Mouse (Mus musculus) lung, adult 2 months (tissue): ENCODE results near the gene Gadl1.

Experiments used
- CTCF ChIP-seq: fragments of 200-500 bp; IDR thresholded peaks from 2 replicates; pipeline ENCODE4 v1.5.1; 2011; ENCODE audit warnings: mild to moderate bottlenecking, low read length, control low read depth; ENCODE audit not compliant: insufficient read depth
- POLR2A ChIP-seq: fragments of 200-500 bp; IDR thresholded peaks from 2 replicates; pipeline ENCODE4 v1.6.1; 2011; ENCODE audit warnings: low read depth, mild to moderate bottlenecking, control low read depth, low read length, borderline replicate concordance; ENCODE audit errors: extremely low read depth

DNA sequence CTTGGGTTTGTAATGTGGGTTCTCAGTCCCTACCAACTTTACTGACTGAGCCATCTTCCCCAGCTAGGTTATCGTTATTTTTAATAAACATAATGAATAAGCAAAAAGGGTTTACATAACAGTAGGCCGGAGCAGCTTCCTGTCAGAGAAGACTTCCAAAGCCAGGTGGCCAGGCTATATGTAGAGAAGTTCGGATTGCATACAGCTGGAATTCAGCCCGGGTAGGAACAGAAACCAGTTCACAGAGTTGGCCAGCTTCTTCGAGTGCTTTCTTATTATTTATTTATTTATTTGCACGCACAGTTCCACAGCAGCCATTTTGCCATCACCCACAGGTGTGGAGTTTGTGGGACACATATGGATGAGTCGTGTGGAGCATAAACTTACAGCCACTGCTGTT, 212.2 kb downstream of the Gadl1 start:
- TF ChIP-seq CTCF (no peak), POLR2A (no peak)
